Mouse (Mus musculus): ENCODE data around the gene Olig2. TPM values are rescaled to one million over a fixed set of nuclear protein-coding genes. Genes with fewer than 3 reads are reported as not detected.
A peak's percentile ranks its signal among the peaks of the same experiment; 100 is the strongest.
"Not testable (repeated sequence)": the region's sequence is repeated elsewhere in the genome, so short reads cannot be mapped to it uniquely, and the experiment has no call there.

Gene Olig2
- polyA plus RNA-seq, 1 experiment from 2014 or later: not detected

GRCm38 (mm10) chr16:91228238-91229071 is 3.2 kb downstream of the Olig2 start:
- Histone ChIP-seq H3K4me2 (replicated peaks) (no peak overlapping the region), H3K4me1 (replicated peaks) (peaks cover 18% of the 10 kb centered on the region), H3K4me3 (replicated peaks) (no peak overlapping the region), H3K27me3 (replicated peaks) (peaks cover 98% of the 10 kb centered on the region), H3K27ac (no peak overlapping the region), H3K9me3 (no peaks in the 10 kb centered on the region), H3K36me3 (no peaks in the 10 kb centered on the region), H3K9ac (no peak overlapping the region)
- 3% methylated on average over 30 of the region's 30 CpGs for WGBS
- no peak for ATAC-seq

GRCm38 (mm10) chr16:91229072-91229348 is 3.8 kb downstream of the Olig2 start:
- H3K4me2 ChIP-seq (replicated peaks): no peak overlapping the region
- no peak overlapping the region for H3K27ac ChIP-seq
- H3K4me3 ChIP-seq (replicated peaks): no peak overlapping the region
- H3K36me3 ChIP-seq: no peaks in the 10 kb centered on the region
- peaks cover 18% of the 10 kb centered on the region for H3K4me1 ChIP-seq (replicated peaks)
- H3K9me3 ChIP-seq: no peaks in the 10 kb centered on the region
- ATAC-seq: no peak
- no peak overlapping the region for H3K9ac ChIP-seq
- peaks cover 98% of the 10 kb centered on the region for H3K27me3 ChIP-seq (replicated peaks)
- WGBS: 4% methylated on average over 10 of the region's 10 CpGs

DNA sequence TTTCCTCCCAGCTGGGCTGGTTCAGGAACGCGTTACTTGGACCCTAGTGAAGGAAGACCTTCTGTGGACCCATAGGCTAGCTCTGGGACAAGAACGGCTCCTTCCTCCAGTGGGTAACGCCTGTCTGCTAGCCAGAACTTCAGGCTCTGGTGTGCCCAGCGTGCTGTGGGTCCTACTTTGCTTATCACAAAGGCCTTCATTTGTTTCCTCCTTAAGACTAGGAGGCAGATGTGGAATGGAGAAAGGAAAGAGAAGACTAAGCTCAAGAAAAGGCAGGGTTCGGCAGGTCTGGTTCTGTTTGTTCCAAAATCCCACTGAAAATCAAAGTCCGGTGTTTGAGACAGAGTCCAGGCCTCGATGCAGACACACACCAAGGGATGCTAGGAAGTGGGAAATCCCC is 4.4 kb downstream of the Olig2 start:
- Histone ChIP-seq H3K36me3 (no peaks in the 10 kb centered on the region), H3K9me3 (no peaks in the 10 kb centered on the region), H3K4me1 (replicated peaks) (peaks cover 18% of the 10 kb centered on the region), H3K27ac (no peak overlapping the region), H3K4me2 (replicated peaks) (no peak overlapping the region), H3K27me3 (replicated peaks) (peaks cover 98% of the 10 kb centered on the region), H3K4me3 (replicated peaks) (no peak overlapping the region), H3K9ac (no peak overlapping the region)
- ATAC-seq: no peak
- WGBS: 13% methylated on average over 8 of the region's 8 CpGs

GRCm38 (mm10) chr16:91231781-91232469 is 6.7 kb downstream of the Olig2 start:
- Histone ChIP-seq H3K9ac (no peak overlapping the region), H3K9me3 (no peaks in the 10 kb centered on the region), H3K36me3 (no peaks in the 10 kb centered on the region), H3K4me1 (replicated peaks) (peaks cover 4% of the 10 kb centered on the region; the same call in 1 of the 2 replicates), H3K27ac (no peak overlapping the region), H3K4me3 (replicated peaks) (no peak overlapping the region), H3K27me3 (replicated peaks) (peaks cover 93% of the 10 kb centered on the region), H3K4me2 (replicated peaks) (no peak overlapping the region)
- no peak for ATAC-seq
- 4% methylated on average over 26 of the region's 26 CpGs for WGBS

GRCm38 (mm10) chr16:91232470-91233240 is 7.4 kb downstream of the Olig2 start:
- H3K4me3 ChIP-seq (replicated peaks): no peak overlapping the region
- H3K9me3 ChIP-seq: no peaks in the 10 kb centered on the region
- H3K27ac ChIP-seq: no peak overlapping the region
- peaks cover 93% of the 10 kb centered on the region for H3K27me3 ChIP-seq (replicated peaks)
- no peak overlapping the region for H3K9ac ChIP-seq
- no peaks in the 10 kb centered on the region for H3K36me3 ChIP-seq
- H3K4me1 ChIP-seq (replicated peaks): no peaks in the 10 kb centered on the region
- 3% methylated on average over 25 of the region's 25 CpGs for WGBS
- ATAC-seq: no peak
- no peak overlapping the region for H3K4me2 ChIP-seq (replicated peaks)

GRCm38 (mm10) chr16:91233241-91233944 is 8.1 kb downstream of the Olig2 start:
- no peak overlapping the region for H3K9ac ChIP-seq
- H3K27ac ChIP-seq: no peak overlapping the region
- H3K36me3 ChIP-seq: no peaks in the 10 kb centered on the region
- H3K27me3 ChIP-seq (replicated peaks): peaks cover 90% of the 10 kb centered on the region
- ATAC-seq: no peak
- H3K4me2 ChIP-seq (replicated peaks): no peak overlapping the region
- H3K4me3 ChIP-seq (replicated peaks): no peak overlapping the region
- 16% methylated on average over 11 of the region's 11 CpGs for WGBS
- no peaks in the 10 kb centered on the region for H3K9me3 ChIP-seq
- no peaks in the 10 kb centered on the region for H3K4me1 ChIP-seq (replicated peaks)

- no peaks in the 10 kb centered on the region for H3K9me3 ChIP-seq
- no peaks in the 10 kb centered on the region for H3K36me3 ChIP-seq
- H3K4me3 ChIP-seq (replicated peaks): no peak overlapping the region
- H3K27ac ChIP-seq: no peak overlapping the region
- peaks cover 47% of the 10 kb centered on the region for H3K27me3 ChIP-seq (replicated peaks)
- no peak for ATAC-seq
- no peak overlapping the region for H3K4me2 ChIP-seq (replicated peaks)
- 73% methylated on average over 4 of the region's 4 CpGs for WGBS
- no peak overlapping the region for H3K9ac ChIP-seq
- no peaks in the 10 kb centered on the region for H3K4me1 ChIP-seq (replicated peaks)
Measured at GRCm38 (mm10) chr16:91239024-91239423, 13.8 kb downstream of the Olig2 start.

DNA sequence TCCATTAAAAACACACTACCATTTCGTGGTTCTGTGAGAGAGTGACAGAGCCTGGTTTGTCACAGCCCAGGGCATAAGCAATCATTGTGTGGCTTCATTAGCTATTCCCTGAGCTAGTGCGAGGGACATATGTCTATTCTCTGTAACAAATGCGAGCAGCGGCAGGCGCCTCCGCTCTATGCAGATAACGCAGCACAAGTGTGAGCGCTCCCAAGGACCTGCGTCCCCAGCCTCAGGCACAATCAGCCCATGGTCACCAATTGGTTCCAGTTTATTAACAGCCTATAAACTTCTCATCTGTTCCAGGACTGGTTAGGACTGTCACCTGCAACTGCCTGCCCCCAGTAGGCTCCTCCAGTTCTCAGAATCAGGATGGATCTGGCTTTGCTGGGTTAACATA is 21.0 kb downstream of the Olig2 start:
- Histone ChIP-seq H3K9ac (no peak overlapping the region), H3K4me1 (replicated peaks) (no peaks in the 10 kb centered on the region), H3K9me3 (no peaks in the 10 kb centered on the region), H3K27ac (no peak overlapping the region), H3K36me3 (no peaks in the 10 kb centered on the region), H3K4me3 (replicated peaks) (no peak overlapping the region), H3K27me3 (replicated peaks) (peaks cover 10% of the 10 kb centered on the region), H3K4me2 (replicated peaks) (no peak overlapping the region)
- WGBS: 68% methylated on average over 9 of the region's 9 CpGs
- ATAC-seq: no peak

GRCm38 (mm10) chr16:91255419-91256164 is 30.3 kb downstream of the Olig2 start:
- ATAC-seq: peak; percentile 88
- WGBS: 20% methylated on average over 23 of the region's 28 CpGs
- H3K9me3 ChIP-seq; H3K27ac ChIP-seq; H3K4me1 ChIP-seq (replicated peaks); H3K4me3 ChIP-seq (replicated peaks); H3K36me3 ChIP-seq; H3K9ac ChIP-seq: not testable (repeated sequence)
- peak overlapping the region; percentile 44 for H3K4me2 ChIP-seq (replicated peaks)
- H3K27me3 ChIP-seq (replicated peaks): peaks cover 30% of the 10 kb centered on the region

GRCm38 (mm10) chr16:91258956-91259355 is 33.7 kb downstream of the Olig2 start:
- ATAC-seq: peak; percentile 56; the same call in 1 of the 2 replicates
- no peak overlapping the region for H3K9ac ChIP-seq
- H3K4me3 ChIP-seq (replicated peaks): no peak overlapping the region
- no peak overlapping the region for H3K27ac ChIP-seq
- H3K36me3 ChIP-seq: no peaks in the 10 kb centered on the region
- peaks cover 46% of the 10 kb centered on the region for H3K27me3 ChIP-seq (replicated peaks)
- H3K4me1 ChIP-seq (replicated peaks): no peaks in the 10 kb centered on the region
- WGBS: 48% methylated on average over 3 of the region's 3 CpGs
- H3K4me2 ChIP-seq (replicated peaks): no peak overlapping the region
- H3K9me3 ChIP-seq: no peaks in the 10 kb centered on the region

DNA sequence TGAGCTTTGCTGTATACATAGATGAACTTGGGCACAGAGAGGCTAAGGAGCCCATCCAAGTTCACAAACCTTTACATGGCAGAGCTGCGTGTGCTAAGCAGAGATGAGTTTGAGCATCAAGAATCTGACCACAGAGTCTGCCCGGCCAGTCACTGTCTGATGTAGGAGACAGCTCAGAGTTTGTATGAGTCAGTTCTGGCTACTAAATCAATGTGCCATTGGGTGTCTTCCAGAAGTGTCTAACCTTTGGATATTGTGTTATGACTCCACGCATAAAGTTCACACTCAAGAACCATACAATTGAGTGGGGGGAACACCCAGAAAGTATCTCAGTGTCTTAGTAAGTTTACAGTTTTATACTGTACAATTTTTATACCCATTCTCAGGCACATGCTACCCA is 35.6 kb downstream of the Olig2 start:
- Histone ChIP-seq H3K4me1 (replicated peaks) (no peaks in the 10 kb centered on the region), H3K9me3 (no peaks in the 10 kb centered on the region), H3K4me2 (replicated peaks) (no peak overlapping the region), H3K27me3 (replicated peaks) (peaks cover 45% of the 10 kb centered on the region), H3K36me3 (no peaks in the 10 kb centered on the region), H3K4me3 (replicated peaks) (no peak overlapping the region), H3K9ac (no peak overlapping the region), H3K27ac (no peak overlapping the region)
- 92% methylated on average over 3 of the region's 3 CpGs for WGBS
- no peak for ATAC-seq
